Mouse (Mus musculus): ENCODE results near the gene Ndrg2.

Ndrg2 gene

DNA sequence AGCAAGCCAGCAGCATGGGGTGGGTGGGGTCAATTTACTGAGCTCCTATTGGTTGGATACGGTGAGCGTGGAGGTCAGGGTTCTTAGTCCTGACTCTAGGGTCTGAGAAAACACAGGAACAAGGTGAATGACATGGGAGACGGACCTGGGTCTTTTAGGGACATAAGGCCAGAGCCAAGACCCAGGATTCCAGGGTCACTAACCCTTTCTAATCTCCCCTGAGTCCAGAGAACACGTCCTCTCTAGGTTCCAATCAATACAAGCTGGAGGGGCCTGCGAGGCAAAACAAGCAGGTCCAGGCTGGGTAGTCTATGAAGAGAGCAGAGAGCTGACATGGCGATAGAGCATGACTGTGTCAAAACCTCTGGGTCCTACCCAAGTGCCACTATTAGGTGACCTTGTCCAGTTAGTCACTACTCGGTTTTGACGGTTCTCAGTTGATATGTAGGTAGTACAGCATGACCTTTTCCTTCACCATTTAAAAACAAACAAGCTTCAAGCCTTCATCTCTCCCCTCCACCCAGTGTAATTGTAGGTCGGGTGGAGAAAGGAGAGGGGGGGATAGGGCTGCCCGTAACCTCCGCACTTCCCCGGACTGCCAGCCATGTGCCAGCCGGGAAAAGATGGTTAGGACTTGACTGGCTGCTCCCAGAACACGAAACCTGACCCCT is 1.4 kb downstream of the Ndrg2 start:
- no peak for DNase-seq

DNA sequence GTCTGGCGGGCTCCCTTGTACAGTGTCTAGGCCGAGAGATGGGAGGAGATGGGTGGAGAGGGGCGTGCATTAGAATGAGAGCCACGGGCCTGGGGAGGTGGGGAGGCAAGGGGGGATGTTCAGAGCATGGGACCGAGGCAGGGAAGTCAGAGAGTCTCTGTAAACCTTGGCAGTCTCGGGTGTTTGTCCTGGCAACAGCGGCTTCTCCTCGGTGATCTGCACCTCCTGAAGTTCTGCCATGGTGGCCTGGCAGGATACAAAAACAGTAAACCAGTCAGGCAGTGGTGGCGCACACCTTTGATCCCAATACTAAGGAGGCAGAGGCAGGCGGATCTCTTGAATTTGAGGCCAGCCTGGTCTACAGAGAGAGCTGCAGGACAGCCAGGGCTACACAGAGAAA is 2.7 kb downstream of the Ndrg2 start:
- no peak for DNase-seq

- DNase-seq: no peak
Observed at GRCm38 (mm10) chr14:51906102-51906501, 7.9 kb downstream of the Ndrg2 start.

GRCm38 (mm10) chr14:51904706-51905105 is 9.3 kb downstream of the Ndrg2 start:
- no peak for DNase-seq

- no peak for DNase-seq
Observed at GRCm38 (mm10) chr14:51903782-51904181, 10.2 kb downstream of the Ndrg2 start.

GRCm38 (mm10) chr14:51902806-51903710 is 10.9 kb downstream of the Ndrg2 start:
- peak; percentile 79 for DNase-seq

- DNase-seq: no peak
Observed at GRCm38 (mm10) chr14:51899351-51899750, 14.6 kb downstream of the Ndrg2 start.

GRCm38 (mm10) chr14:51896539-51897170 is 17.3 kb downstream of the Ndrg2 start:
- no peak for DNase-seq

DNA sequence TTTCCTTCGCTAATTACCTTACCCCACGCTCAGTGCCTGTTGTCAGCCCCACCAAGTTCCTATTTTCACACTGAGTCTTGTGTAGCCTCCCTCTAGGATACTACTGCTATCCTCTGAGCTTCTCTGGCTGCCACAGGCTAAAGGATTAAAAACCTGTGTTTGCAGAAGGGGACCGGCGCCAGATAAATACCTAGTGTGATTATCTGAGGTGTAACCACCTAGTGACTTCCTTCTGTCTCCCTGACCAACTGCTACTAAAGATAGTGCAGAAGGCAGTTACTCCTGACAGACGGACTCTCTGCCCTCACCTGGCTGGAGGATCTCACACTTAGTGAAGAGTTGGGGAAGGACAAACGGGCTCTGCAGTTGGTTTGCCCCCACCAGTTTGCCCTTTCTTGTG is 17.9 kb downstream of the Ndrg2 start:
- no peak for DNase-seq

DNA sequence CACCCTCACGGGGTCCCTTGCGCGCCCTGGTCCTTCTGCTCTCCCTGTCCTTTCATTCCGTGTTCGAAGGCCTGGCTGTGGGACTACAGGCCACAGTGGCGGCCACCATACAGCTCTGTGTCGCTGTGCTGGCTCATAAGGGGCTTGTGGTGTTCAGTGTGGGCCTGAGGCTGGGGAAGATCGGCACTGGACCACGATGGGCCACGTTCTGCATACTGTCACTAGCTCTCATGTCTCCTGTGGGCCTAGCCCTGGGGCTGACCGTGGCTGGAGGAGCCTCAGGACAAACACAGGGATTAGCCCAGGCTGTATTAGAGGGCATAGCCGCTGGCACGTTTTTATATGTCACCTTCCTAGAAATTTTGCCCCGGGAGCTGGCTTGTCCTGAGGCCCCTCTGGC is 18.9 kb downstream of the Ndrg2 start:
- no peak for DNase-seq

GRCm38 (mm10) chr14:51893809-51894208 is 20.1 kb downstream of the Ndrg2 start:
- DNase-seq: no peak

DNA sequence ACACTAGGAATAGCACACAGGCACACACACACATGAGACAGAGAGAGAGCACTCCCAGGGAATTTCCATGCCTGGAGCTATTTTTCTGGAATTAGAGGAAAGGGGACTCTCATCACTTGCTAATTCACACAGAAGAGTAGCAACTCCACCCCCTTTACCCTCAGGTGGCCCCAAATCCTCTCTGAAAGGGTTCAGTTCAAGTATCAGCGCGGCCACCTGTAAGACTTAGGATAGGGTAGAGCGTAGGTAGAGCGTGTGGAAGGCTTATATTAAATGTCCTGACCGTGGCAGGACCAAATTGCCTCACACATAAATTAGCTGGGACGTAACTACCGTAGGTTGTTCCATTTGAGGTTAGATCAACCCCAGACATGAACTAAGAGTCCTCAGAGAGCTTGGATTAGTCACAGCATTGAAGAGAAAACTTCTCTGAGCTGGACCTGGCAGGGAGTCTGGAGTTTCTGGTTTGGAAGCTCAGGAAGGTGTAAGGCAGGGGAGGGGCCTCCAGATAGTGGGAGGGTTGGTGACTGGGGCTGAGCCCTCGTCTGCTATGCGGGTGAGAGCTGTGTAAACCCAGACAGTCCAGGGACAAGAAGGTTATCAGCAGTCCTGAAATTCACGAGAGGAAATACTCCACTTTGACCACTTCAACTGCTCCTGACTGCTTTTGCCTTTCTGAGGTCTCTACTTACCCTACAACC is 20.7 kb downstream of the Ndrg2 start:
- peak; percentile 75 for DNase-seq

GRCm38 (mm10) chr14:51892191-51892939 is 21.6 kb downstream of the Ndrg2 start, which contains the start of gene Slc39a2:
Gene Slc39a2, plus strand, starts transcription at chr14:51892889.
- no peak for DNase-seq

- DNase-seq: no peak
Observed at GRCm38 (mm10) chr14:51889833-51890232, 24.1 kb downstream of the Ndrg2 start.

DNA sequence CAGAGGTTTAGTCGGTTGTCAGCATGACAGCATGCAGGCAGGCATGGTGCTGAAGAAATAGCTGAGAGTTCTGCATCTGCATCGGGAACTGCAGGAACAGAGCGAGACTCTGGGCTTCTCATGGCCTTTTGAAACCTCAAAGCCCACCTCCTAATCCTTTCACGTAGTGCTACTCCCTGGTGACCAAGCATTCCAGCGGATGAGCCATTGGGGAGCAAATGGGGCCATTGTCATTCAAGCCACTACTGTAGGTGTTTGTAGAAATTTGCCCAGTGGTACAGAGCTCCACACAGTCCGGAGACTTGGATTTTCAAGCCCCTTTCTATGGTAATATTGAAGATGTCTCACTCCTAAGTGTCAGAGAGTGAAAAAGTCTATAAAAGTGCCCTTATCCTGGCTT is 27.9 kb downstream of the Ndrg2 start:
- no peak for DNase-seq

DNA sequence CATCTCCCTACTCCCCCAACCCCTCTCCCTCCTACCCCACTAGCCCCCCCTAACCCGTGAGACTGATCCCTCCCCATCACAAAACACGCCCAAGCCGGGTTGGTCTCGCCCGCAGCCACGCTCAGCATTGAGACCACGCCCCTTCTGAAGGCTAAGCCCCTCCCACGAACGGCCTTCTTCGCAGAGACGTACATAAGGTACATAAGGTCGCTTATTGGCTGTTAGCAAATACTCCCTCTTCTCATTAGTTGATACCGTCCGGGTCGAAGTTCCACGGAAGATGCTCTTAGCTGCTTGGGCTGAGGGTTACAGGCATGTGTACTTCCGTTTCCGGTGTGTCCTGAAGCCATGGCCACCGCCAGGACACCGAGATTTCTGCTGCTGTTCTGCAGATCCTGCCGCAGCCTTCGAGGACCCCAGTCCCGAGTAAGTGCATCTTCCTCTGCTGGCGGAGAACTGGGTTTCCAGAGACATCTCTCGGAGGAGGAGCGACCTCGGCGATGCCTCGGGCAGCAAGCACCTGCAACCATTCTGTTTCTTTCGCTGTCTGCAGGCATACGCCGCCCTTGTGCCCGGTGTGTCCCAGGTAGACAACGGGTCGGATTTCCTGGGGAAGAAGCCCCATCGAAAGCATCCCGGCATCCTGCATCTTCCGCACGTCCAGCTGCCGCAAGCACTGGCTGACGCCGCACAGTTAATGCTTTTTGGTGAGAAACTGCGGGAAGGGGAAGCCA is 29.2 kb downstream of the Ndrg2 start, which contains the start of gene Mettl17:
Gene Mettl17, plus strand, starts transcription at position 245 of the 734 bp plus-strand sequence.
- DNase-seq: peak; percentile 97

GRCm38 (mm10) chr14:51884031-51884544 is 29.9 kb downstream of the Ndrg2 start:
- DNase-seq: no peak

DNA sequence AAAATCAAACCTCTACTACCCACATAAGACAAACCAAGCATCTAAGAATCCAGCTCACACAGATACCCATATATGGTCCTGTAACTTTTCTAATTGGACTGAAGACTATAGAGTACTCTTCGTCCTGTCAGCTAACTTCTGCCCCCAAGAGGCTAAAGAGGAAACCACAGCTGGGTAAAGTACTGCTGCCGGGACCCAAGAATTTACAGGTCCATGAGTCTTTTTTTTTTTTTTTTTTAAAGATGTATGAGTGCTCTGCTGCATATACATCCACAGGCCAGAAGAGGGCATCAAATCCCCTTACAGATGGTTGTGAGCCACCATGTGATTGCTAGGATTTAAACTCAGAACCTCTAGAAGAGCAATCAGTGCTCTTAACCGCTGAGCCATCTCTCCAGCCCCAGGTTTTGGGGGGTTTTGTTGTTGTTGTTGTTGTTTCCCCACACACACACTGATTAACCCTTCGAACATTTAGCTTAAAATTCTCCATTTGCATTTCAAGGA is 30.4 kb downstream of the Ndrg2 start:
- peak; percentile 91 for DNase-seq

GRCm38 (mm10) chr14:51877517-51877916 is 36.4 kb downstream of the Ndrg2 start:
- no peak for DNase-seq

GRCm38 (mm10) chr14:51871741-51872140 is 42.2 kb downstream of the Ndrg2 start:
- no peak for DNase-seq

GRCm38 (mm10) chr14:51870756-51871155 is 43.2 kb downstream of the Ndrg2 start:
- peak; percentile 23 for DNase-seq

Measured in lung, postnatal 36 days (tissue).